Mouse (Mus musculus) hindbrain, embryonic 12.5 days (tissue): ENCODE measurements at regions not wholly inside any gene's neighbourhood (a gene's known extent, or its start where the extent isn't known, plus 50 kb on each side); places are given as distances from the start of the nearest gene placed in this dataset.

ENCODE experiments used
- ATAC-seq: fragments of 200-750 bp; cut with Nextera tagmentation; 2 replicates; pipeline ENCODE4 v1.8.0; 2017; ENCODE audit warnings: moderate TSS enrichment; ENCODE audit not compliant: low FRiP score
- H3K27ac ChIP-seq: fragments of 300-500 bp; sonication (generic); 2 replicates; pipeline ENCODE4 v1.5.1; 2016; ENCODE audit warnings: mild to moderate bottlenecking
- H3K27me3 ChIP-seq: fragments of 300-500 bp; sonication (generic); 2 replicates; pipeline ENCODE4 v1.6.1; 2016; ENCODE audit warnings: mild to moderate bottlenecking
- H3K36me3 ChIP-seq: fragments of 300-500 bp; sonication (generic); 2 replicates; pipeline ENCODE4 v1.6.1; 2016; ENCODE audit warnings: mild to moderate bottlenecking
- H3K4me1 ChIP-seq: fragments of 300-500 bp; sonication (generic); 2 replicates; pipeline ENCODE4 v1.6.1; 2016
- H3K4me2 ChIP-seq: fragments of 300-500 bp; sonication (generic); replicated peaks from 2 replicates; pipeline ENCODE4 v1.6.1; 2016; ENCODE audit warnings: mild to moderate bottlenecking
- H3K4me3 ChIP-seq: fragments of 300-500 bp; sonication (generic); 2 replicates; pipeline ENCODE4 v1.5.1; 2016; ENCODE audit warnings: mild to moderate bottlenecking
- H3K9ac ChIP-seq: fragments of 300-500 bp; sonication (generic); 2 replicates; pipeline ENCODE4 v1.6.1; 2016; ENCODE audit warnings: mild to moderate bottlenecking, moderate library complexity
- H3K9me3 ChIP-seq: fragments of 300-500 bp; sonication (generic); replicated peaks from 2 replicates; pipeline ENCODE4 v1.6.1; 2016; ENCODE audit warnings: mild to moderate bottlenecking
- WGBS: fragments of 180-500 bp; shearing (Covaris S2); methylation state at CpG from one replicate; pipeline ENCODE4 v1.1.7; 2016; 5-methylcytosine and 5-hydroxymethylcytosine counted together

DNA sequence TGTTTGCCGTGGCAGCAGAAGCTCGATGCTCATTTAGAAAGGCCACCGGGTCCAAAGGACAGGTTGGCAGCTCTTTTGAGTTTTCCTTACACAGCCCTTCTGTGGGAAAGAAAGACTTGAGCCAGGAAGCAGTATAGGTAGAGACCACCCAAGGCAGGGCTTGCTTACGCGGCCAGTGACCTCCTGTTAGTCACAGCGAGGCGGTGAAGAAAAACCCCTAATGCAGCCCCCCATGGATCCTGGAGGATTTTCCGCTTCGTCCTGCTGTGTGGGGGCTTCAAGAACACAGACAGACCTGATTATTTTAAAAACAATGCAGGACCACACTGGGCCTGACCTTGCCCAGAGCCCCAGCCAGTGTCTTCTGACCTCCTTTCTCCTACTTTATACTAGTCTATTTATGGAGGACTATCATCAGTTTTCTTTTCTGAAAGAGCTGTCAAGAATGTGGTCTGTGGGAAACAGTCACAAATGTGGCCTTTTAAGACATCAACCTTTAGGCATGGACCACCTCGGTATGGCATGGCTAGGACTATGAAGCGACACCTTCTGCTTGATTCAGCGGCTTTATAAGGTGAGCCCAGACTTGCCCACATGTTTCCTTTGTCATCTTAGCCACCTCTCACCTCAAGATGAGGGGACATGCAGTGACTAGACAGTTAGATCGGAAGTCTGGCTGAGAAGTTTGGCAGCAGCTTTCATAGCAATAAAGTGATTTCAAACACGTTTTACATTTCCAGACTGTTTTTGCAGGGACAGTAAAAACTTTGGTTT, 274.3 kb downstream of the 1700129C05Rik start:
- H3K27ac ChIP-seq: no peak overlapping the region
- 20% methylated on average over 14 of the region's 14 CpGs for WGBS
- H3K4me3 ChIP-seq: no peak overlapping the region
- no peak for ATAC-seq
- peaks cover 7% of the 10 kb centered on the region for H3K4me1 ChIP-seq
- no peaks in the 10 kb centered on the region for H3K9me3 ChIP-seq
- no peaks in the 10 kb centered on the region for H3K36me3 ChIP-seq
- H3K9ac ChIP-seq: no peak overlapping the region
- peaks cover 3% of the 10 kb centered on the region; the same call in 1 of the 2 replicates for H3K27me3 ChIP-seq
- H3K4me2 ChIP-seq: peak overlapping the region; percentile 37

- ATAC-seq: no peak
- Histone ChIP-seq H3K27me3 (peaks cover 3% of the 10 kb centered on the region; the same call in 1 of the 2 replicates), H3K4me1 (peaks cover 7% of the 10 kb centered on the region), H3K9ac (no peak overlapping the region), H3K4me2 (peak overlapping the region; percentile 37), H3K4me3 (no peak overlapping the region), H3K27ac (no peak overlapping the region), H3K9me3 (no peaks in the 10 kb centered on the region), H3K36me3 (no peaks in the 10 kb centered on the region)
- WGBS: 31% methylated on average over 13 of the region's 13 CpGs
Observed at GRCm38 (mm10) chr14:58867396-58868107, 275.1 kb downstream of the 1700129C05Rik start.

DNA sequence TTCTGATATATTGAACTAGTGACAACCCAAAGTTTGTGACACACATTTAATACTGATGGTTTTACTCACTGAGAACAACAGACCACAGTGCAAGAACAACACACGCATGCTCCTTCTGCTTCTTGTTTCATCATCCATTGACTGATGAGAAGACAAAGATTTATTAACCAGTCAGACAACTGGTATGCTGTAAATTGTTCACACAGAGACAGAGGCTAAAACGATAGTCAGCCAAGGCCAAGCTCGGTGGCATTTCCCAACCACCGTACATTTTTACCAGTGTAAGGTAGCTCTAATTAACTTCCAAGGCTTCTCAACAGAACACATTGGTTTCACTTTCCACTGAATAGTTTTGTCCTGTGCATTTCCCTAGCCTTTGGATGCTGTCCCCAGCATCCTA, 287.8 kb downstream of the 1700129C05Rik start:
- Histone ChIP-seq H3K4me1 (no peaks in the 10 kb centered on the region), H3K4me2 (no peak overlapping the region), H3K9ac (no peak overlapping the region), H3K4me3 (no peak overlapping the region), H3K27me3 (no peaks in the 10 kb centered on the region), H3K9me3 (no peaks in the 10 kb centered on the region), H3K36me3 (no peaks in the 10 kb centered on the region), H3K27ac (no peak overlapping the region)
- WGBS: 91% methylated on average over 4 of the region's 4 CpGs
- ATAC-seq: no peak

DNA sequence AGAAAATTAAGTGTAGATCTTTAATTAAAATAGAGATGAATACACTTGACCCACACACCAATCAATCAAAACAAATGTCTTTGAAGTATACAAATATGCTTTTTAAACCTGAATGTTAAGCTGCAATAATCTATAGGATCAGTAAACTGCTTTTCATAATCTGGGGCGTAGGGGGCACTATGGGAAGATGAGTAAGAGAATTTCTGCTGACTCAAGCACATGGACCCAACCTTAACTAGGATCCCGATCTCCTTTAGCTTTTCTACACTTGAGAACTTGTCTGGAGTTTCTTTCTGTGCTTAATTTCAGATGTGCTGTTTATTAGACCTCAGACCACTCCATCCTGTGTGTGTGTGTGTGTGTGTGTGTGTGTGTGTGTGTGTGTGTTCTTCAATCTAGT, 298.1 kb downstream of the 1700129C05Rik start:
- H3K9me3 ChIP-seq: no peaks in the 10 kb centered on the region
- WGBS: 89% methylated on average over 2 of the region's 2 CpGs
- no peak overlapping the region for H3K4me3 ChIP-seq

DNA sequence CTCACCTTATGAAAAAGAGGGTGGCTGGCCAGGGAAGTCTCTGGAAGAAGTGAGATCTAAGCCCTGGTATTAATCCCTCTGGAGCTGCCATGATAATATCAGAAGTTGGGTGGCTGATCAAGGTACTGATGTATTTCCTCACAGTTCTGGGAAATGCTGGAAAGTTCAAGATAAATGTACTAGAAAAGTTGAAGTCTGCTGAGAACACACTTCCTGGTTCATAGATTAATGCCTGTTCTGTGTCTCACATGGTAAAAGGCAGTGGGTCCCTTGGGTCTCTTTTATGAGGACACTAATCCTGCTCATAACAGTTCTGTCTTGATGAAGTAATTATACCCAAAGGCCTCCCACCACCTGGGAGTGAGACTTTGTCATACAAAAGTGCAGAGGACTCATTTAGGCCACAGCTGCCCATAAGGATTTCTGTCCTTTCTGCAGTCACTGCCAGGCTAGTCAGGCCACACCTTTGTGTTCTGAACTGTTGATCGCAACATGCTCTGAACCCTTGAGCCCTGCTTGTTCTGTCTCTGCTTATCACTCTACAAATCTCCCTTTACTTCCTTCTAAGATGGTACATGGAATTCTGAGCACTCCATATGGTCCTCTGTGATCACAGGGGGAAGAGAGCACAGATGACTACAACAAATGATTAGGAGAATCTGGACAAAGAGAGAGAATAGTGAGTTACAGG, 300.4 kb downstream of the 1700129C05Rik start:
- no peak for ATAC-seq
- Histone ChIP-seq H3K4me3 (no peak overlapping the region), H3K4me1 (no peaks in the 10 kb centered on the region), H3K27ac (no peak overlapping the region), H3K36me3 (no peaks in the 10 kb centered on the region), H3K9me3 (no peaks in the 10 kb centered on the region), H3K4me2 (no peak overlapping the region), H3K27me3 (no peaks in the 10 kb centered on the region), H3K9ac (no peak overlapping the region)
- 90% methylated on average over 1 of the region's 1 CpGs for WGBS

More for the DNA sequence above, 298.1 kb downstream of the 1700129C05Rik start:
- H3K27ac ChIP-seq: no peak overlapping the region
- no peak overlapping the region for H3K4me2 ChIP-seq
- H3K36me3 ChIP-seq: no peaks in the 10 kb centered on the region
- no peak for ATAC-seq
- no peaks in the 10 kb centered on the region for H3K27me3 ChIP-seq
- no peak overlapping the region for H3K9ac ChIP-seq
- H3K4me1 ChIP-seq: no peaks in the 10 kb centered on the region

DNA sequence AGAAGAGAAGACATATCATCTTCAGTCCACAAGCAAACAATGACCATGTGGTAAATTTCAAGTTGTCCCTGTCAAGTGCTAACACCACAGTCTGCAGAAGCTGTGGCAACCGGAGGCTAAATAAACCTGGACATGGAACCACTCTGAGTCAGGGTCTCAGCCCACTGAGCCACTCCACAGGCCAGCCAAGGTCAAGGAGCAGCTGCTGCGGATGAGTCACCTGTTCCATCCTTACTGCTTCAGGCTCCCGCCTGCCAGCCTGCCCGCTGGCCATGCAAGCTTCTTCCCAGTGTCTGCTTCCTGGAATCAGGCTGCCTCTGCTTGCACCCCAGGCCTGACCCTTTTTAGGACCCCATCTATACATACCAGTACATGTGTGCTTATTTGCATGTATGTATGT, 319.8 kb downstream of the 1700129C05Rik start:
- 86% methylated on average over 4 of the region's 4 CpGs for WGBS
- Histone ChIP-seq H3K4me3 (no peak overlapping the region), H3K9me3 (no peaks in the 10 kb centered on the region), H3K36me3 (no peaks in the 10 kb centered on the region), H3K27ac (no peak overlapping the region), H3K4me2 (no peak overlapping the region), H3K9ac (no peak overlapping the region), H3K4me1 (no peaks in the 10 kb centered on the region), H3K27me3 (no peaks in the 10 kb centered on the region)
- ATAC-seq: no peak

- no peaks in the 10 kb centered on the region for H3K4me1 ChIP-seq
- no peak overlapping the region for H3K4me2 ChIP-seq
- H3K9me3 ChIP-seq: no peaks in the 10 kb centered on the region
- 85% methylated on average over 10 of the region's 10 CpGs for WGBS
- H3K36me3 ChIP-seq: no peaks in the 10 kb centered on the region
- H3K27me3 ChIP-seq: no peaks in the 10 kb centered on the region
- no peak for ATAC-seq
- no peak overlapping the region for H3K27ac ChIP-seq
- H3K4me3 ChIP-seq: no peak overlapping the region
- no peak overlapping the region for H3K9ac ChIP-seq
Observed at GRCm38 (mm10) chr14:58817961-58818504, 324.7 kb downstream of the 1700129C05Rik start.

DNA sequence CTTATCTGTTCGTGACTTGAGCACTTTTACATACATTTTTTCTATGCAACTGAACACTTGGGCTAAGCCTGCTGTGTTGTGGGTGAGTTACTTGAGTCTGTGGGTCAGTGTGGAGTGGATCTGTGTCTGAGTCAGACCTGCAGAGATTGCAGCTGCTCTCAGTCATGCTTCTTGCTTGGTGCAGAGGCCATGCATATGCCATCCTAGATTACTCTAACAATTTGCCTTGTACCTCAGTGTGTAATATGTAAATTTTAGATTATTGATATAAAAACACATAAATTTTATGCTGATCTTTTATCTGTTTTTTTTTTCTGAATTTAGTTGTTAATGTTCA, 326.2 kb downstream of the 1700129C05Rik start:
- no peak for ATAC-seq
- H3K4me3 ChIP-seq: no peak overlapping the region
- no peak overlapping the region for H3K4me2 ChIP-seq
- H3K36me3 ChIP-seq: no peaks in the 10 kb centered on the region
- no peak overlapping the region for H3K27ac ChIP-seq
- H3K27me3 ChIP-seq: no peaks in the 10 kb centered on the region
- no peaks in the 10 kb centered on the region for H3K9me3 ChIP-seq
- 70% methylated on average over 1 of the region's 1 CpGs for whole genome bisulfite sequencing
- no peaks in the 10 kb centered on the region for H3K4me1 ChIP-seq
- H3K9ac ChIP-seq: no peak overlapping the region

DNA sequence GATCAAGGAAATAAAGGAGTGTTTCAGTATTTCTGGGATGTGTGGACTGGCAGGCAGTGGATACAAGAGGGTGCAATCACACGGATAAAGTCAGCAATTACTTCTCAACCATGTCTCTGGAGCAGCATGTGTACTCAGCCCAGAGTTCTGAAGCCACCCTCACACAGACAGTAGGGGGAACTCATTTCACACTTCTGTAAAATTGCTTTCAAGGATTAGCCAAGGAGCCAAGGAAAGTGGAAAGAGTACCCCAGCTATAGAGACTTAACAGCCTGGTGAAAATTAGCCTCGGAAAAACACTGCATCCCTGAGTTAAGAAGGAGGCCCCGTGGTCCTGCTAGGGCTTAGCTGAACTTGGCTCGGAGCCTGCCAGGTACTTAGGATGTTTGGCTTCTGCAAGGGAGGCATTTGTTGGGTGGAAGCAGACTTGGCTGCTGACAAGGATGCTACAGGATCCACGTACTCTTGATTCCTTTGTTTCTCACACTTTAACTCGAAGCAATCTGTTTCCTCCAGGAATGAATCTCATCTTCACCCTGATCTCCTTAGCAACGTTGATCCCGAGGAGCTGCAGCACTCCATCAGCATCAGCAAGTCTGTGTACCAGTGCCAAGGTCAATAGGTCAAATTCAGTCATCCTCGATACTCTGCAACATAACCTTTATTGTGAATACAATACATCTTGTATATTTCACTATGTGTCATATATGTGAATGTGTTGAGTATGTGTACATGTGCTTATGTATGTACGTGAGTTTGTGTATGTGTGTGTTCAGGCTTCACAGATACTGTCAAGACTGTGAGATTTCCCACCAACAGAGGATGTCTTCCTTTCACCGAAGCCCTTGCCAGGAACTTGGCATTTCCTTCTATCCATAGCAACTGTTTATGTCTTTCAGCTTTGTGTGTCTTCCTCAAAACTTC, 326.8 kb downstream of the 1700129C05Rik start:
- 74% methylated on average over 11 of the region's 11 CpGs for WGBS
- Histone ChIP-seq H3K4me2 (no peak overlapping the region), H3K27me3 (no peaks in the 10 kb centered on the region), H3K9me3 (no peaks in the 10 kb centered on the region), H3K4me1 (no peaks in the 10 kb centered on the region), H3K9ac (no peak overlapping the region), H3K36me3 (no peaks in the 10 kb centered on the region), H3K4me3 (no peak overlapping the region), H3K27ac (no peak overlapping the region)
- no peak for ATAC-seq

GRCm38 (mm10) chr14:58812585-58812984, 330.1 kb downstream of the 1700129C05Rik start:
- Histone ChIP-seq H3K4me1 (no peaks in the 10 kb centered on the region), H3K27ac (no peak overlapping the region), H3K27me3 (no peaks in the 10 kb centered on the region), H3K9ac (no peak overlapping the region), H3K4me2 (no peak overlapping the region), H3K9me3 (no peaks in the 10 kb centered on the region), H3K4me3 (no peak overlapping the region), H3K36me3 (no peaks in the 10 kb centered on the region)
- no peak for ATAC-seq
- WGBS: 67% methylated on average over 5 of the region's 5 CpGs

GRCm38 (mm10) chr14:58801402-58801861, 341.3 kb downstream of the 1700129C05Rik start:
- H3K4me3 ChIP-seq: no peak overlapping the region
- no peaks in the 10 kb centered on the region for H3K4me1 ChIP-seq
- no peaks in the 10 kb centered on the region for H3K9me3 ChIP-seq
- H3K9ac ChIP-seq: no peak overlapping the region
- no peak overlapping the region for H3K4me2 ChIP-seq
- ATAC-seq: no peak
- H3K27ac ChIP-seq: no peak overlapping the region
- H3K36me3 ChIP-seq: no peaks in the 10 kb centered on the region
- H3K27me3 ChIP-seq: no peaks in the 10 kb centered on the region
